Mouse (Mus musculus) thymus, postnatal 36 days (tissue): Measurements from ENCODE around the gene Cyp11a1.
A peak's percentile ranks its signal among the peaks of the same experiment; 100 is the strongest.

Experiments used
- DNase-seq, 2 experiments: peaks; one replicate each; pipeline ENCODE4 v3.0.0; 2022; ENCODE audit warnings: mixed read lengths in 2 of 2

The Cyp11a1 gene

DNA sequence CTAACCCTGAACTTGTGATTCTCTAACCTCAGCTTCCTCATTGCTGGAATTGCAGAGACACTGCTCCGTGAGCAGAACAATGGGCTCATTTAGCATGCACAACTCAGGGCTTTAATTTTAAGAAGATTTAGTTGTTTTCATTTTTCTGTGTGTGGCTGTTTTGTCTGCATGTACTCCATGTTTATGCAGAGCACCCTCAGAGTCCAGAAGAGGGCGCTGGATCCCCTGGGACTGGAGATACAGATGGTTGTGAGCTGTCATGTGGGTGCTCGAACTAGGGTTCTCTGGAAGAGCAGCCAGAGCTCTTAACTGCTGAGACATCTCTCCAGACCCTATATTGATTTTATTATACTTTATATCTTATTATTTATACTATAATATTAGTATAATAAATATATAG is 3.4 kb downstream of the Cyp11a1 start:
- no peak for DNase-seq

DNA sequence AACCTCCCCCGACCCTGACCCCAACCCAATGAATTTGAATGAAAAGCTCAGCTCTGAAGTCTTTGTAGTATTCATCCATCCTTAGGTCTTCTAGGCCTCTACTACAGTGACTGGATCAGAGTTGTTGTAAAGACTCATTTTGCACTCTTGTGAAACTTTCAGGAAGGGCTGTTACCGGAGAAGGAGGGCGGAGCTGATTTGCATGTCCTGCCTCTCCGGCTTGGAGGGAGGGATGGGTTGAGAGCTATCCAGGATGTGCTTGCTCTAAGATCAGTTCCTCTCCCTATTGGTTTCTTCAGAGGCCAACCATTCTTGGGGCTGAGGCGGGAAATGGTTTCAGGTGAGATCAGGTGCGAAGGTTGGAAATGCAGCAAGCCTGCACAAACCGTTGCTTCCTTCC is 4.8 kb downstream of the Cyp11a1 start:
- DNase-seq = no peak

DNA sequence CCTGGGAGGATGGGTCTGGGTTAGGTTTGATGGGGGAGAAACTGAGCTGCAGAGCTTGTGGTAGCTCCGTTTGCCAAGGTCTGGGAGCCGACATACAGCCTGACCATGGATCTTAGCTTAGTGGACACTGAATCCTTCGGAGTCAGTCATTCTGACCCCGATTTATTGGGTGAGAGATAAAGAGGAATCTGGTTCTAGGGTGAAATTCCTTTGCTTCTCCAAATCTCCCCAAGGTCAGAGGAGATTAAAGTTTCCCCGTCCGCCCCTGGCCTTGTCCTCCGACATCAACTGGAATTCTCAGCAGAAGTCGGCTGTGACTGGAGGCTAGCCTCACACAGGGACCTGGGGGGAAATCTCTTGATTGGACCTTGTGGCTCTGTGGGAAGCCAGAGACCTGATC is 5.3 kb downstream of the Cyp11a1 start:
- DNase-seq = no peak

DNA sequence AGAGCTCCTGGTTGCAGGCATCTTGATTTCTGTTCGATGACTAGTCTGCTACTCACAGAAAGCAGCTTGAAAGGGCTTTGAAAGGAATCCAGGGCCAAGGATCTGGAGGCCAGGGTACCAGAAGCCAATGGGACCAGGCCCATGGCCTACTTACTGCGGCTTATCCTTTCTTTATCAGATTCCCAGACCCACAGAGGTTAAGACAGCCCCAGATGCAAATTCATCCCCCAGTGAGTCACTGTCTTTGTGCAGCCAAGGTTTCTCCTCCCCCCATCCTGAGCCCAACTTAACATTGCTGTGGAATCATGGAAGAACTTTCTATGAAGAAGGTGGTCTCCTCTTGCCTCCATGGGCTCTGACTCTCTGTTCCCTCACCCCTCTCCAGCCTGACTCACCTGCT is 6.3 kb downstream of the Cyp11a1 start:
- DNase-seq = no peak

DNA sequence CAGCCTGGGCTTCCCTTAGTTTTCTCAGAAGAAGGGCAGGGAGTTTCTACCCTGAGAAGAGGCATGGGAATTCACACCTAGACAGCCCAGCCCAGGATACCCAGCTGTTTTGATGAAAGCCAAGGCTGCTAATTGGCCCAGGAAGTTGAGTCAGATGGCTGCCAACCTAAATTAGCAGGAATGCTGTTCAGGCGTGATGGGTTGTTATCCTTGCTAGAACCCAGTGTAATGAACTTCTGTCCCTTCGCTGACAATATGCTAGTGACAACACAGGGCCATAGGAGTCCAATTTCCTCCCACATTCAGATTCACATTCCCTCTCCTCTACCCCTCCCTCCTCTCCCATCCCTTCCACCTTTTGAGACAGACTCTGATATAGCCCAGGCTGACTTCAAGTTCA is 6.7 kb downstream of the Cyp11a1 start:
- no peak for DNase-seq

DNA sequence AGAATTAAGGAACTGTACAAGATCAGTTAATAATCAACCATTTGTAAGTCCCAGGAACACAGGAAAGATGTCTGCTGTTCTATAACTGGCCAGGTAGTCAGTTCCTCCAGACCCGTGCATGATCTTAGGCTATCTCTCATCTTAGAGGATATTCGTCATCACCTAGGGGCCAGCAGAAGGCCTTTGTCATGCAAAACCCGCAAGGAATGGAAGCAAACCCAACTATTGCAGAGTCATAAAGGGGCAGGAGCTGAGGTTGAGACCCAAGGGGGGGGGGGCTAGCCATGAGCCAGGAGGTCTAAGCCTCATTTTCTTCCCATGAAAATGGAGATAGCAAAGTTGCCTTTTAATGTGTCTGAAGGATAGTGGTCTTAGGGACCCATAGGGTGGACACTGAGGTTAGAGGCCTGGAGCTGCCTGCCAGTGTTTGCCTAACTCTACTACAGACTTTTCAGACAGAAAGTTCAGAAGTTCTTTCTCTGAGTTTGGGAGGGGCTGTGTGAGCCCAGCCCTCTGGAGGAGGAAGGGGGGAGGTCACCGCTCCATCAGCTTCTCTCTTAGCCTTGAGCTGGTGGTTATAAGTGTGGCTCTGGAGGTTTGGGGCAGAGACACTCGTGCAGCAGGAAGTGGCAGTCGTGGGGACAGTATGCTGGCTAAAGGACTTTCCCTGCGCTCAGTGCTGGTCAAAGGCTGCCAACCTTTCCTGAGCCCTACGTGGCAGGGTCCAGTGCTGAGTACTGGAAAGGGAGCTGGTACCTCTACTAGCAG is 8.4 kb downstream of the Cyp11a1 start:
- DNase-seq = no peak

DNA sequence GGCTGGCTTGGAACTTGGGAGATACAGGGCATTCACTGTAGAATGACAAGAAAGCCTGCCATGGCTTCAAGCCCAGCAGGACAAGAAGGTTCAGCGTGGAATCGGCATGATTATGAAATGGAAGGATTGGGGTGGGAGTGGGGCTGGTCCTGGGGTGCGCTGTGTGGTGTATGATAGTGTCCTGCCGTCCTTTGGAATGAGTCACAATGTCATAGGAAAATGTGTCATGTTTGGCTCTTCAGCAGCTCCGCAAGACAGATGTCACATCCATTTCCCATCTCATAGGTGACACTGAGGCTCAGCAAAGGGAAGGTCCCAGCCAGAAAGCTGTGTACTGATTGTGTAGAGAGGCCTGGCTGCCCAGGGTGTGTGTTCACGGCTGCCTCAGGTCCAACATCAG is 9.6 kb downstream of the Cyp11a1 start:
- no peak for DNase-seq

DNA sequence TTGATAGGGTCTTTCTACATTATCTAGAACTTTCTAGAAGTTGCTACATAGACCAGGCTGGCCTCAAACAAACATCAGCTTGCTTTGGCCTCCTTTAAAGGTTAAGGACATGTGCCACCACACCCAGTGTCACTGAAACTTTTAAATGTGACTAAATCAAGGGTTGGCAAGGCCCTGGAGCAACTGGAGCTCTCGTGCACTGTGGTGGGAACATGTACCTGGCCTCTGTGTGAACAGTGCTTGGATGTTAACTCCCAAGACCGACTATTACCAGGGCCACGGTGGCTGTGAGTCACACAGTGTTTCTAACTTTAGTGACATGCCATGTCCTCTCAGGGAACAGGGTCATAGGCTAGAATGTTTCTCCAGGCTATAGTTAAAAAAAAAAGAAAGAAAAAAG is 10.8 kb downstream of the Cyp11a1 start:
- DNase-seq = no peak

DNA sequence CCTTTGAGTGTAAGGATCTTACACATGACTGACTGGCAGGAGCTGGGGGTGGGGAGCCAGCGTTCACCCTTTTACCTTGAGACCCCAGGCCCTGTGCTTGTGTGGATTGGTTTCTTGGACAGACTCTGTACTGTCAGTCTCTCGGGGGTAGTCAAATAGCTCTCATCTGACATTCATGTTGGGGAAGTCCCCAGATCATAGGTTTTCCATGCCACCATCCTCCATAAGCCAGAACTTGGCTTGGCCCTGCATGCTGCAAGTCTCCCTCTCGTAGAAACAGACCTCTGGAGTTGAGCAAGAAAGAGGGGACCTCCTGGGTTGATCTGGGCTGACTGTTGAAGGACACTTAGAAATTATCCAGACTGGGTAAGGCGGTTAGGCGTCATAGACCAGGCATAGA is 12.2 kb downstream of the Cyp11a1 start:
- DNase-seq = no peak

DNA sequence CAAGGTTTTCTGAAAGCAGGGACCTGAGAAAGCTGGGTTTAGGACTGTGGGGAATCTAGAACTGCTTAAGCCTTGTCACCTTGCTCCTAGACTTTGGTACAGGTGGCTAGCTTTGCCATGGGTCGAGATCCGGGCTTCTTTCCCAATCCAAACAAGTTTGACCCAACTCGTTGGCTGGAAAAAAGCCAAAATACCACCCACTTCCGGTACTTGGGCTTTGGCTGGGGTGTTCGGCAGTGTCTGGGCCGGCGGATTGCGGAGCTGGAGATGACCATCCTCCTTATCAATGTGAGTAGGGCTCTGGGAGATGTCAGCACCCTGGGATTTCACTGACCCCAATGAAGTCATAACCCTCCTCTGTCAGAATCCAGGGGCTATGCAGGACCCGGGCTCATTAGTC is 19.8 kb downstream of the Cyp11a1 start:
- no peak for DNase-seq

DNA sequence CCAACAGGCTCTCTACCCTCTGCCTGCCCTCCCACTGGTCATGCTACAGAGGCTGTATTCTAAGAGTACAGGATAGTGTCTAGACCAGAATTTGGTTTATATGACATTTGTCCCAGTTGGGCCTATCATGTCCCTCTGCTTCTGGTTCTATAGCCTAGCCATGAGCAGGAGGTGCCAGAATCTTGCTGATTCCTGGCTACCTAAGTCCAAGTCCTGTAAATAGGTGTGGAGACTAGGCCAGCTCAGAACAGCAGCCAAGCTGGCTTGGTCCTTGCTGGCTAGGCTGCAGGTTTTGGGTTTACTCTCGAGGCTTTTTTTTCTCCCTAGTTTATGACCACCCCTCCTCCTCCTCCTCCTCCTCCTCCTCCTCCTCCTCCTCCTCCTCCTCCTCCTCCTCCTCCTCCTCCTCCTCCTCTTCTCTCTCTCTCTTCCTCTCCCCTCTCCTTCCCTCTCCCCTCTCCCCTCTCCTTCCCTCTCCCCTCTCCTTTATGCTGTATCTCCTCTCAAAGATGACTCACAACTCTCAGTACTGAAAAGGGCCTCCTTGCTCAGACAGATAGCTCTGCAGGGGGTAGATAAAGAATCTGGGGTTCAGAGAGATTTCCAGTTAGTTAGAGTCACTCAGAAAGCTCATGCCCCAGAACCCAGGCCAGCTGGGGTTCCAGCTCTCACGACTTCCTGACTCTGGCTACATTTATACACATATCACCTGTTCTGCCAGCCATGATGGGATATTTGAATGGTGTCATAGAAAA is 21.4 kb downstream of the Cyp11a1 start:
- DNase-seq = no peak

DNA sequence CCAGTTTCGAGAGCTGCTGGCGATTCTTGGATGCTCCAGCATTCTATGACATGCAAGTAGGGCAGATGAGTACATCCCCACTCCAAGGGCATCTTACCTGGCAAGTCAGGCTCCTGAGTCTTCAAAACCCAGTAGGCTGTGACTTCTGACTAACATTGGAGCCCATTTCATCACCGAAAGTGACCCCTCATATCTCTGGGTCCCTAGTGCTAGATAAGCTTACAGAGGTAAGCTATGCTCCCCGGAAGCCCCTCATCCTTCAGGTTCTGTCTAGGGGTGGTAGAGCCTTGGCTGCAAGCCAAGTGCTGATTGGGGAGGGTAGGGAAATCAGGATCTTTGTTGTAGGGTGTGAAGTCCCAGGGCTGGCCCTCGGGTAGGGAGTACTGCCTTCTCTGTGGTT is 22.6 kb downstream of the Cyp11a1 start:
- no peak for DNase-seq

DNA sequence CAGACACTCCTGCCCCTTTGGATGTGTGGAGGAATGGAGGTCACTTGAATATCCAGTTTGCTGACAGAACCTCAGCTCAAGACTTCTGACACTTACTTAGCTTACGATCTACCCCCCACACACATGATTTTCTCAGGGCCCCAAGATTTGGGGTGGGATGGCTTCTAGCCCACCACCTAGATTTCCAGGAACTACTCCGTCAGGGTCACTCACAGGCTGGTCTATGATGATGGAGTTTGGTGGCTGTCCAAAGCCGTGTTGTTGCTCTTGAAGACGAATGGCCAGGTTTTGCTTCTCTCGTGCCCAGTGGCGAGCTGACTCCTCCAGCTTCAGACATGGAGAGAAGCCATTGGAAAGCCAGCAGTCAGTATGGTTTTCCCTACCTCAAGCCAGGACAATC is 23.4 kb downstream of the Cyp11a1 start:
- DNase-seq = no peak

DNA sequence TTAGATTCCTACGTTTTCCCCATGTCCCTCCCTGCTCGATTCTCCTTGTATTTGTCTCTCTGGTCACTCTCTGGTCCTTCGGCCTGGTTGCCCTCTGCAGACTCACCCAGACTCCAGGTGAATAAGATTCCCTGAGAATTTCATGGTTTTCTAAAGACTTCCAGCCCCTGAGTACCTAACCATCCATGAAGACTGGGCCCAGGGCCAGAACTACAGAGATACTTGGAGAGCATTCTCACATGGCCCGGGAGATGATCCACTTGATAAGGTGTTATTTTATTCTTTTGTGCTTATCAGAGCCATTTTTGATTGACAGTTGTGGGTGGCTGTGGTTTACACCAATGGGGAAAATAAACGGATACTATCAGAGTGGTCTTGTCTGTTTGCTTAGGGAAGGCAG is 25.7 kb downstream of the Cyp11a1 start:
- DNase-seq = no peak

DNA sequence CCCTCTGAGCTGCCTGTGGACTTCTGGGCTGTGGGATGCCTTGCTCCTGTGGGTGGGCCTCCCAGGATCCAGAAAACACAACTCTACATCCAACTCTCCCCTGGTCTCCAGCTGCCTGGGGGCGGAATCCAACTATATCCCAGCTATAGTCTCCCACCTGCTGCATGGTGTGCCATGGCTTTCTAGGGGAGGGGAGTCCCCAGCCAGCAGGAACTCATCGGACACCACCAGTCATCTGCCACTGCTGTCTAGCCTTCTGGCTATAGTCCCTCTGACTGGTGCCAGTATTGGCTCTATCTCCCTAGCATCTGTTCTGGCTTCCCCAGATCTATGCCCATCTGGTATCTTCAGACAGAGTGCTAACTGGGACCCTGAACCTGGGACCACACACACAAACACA is 29.3 kb downstream of the Cyp11a1 start:
- DNase-seq = no peak

DNA sequence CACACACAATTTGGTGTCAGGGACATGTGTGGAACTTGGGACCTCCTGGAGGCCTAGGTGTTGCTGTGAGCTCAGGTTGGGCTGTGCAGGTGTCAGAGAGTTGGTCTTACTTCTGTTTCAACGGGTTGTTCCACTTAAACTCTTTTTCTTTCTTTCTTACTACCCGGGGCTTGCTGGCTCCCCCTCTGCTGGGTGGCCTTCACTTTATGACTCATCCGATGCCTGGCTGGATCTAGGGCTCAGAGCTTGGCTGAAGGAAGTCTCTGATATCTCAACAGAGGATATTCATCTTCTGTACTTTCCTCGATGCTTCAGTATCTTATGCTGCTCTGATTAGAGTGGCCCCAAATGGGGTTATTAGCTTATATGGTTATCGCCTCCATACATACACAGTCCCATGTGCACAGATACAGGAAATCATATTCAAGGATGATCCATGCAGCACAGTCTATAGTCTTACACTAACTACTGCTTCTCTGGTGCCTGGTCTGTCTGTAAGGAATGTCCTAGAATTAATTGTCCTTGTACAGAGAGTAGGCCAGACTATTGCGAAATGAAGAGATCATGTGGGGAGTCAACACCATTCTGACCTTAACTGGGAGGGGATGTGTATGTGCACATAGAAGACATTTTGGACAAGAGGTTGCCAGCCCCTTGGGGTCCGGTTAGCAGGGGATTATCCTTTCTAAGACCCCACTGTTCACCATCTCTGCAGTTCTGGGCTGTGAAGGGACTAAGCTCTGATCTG is 29.9 kb downstream of the Cyp11a1 start:
- DNase-seq = no peak

DNA sequence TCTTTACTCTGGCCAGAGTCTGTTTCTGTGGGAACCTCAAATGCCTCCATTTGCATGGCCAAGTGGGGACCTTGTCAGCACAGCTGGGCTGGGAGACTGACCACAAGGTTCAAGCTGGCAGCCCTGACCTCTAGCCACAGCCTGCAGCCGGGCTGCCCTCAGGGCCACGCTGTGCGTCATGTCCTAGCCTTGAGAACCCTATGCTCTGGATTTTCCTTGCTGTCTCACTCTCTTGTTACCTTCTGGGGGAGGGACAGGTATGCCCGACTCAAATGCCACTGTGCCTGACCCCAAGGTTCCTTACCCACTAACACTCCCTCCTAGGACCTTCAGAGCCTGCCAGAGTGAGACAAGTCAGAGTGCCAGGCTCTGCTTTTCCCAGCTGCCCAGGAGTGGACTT is 30.8 kb downstream of the Cyp11a1 start:
- DNase-seq = no peak

DNA sequence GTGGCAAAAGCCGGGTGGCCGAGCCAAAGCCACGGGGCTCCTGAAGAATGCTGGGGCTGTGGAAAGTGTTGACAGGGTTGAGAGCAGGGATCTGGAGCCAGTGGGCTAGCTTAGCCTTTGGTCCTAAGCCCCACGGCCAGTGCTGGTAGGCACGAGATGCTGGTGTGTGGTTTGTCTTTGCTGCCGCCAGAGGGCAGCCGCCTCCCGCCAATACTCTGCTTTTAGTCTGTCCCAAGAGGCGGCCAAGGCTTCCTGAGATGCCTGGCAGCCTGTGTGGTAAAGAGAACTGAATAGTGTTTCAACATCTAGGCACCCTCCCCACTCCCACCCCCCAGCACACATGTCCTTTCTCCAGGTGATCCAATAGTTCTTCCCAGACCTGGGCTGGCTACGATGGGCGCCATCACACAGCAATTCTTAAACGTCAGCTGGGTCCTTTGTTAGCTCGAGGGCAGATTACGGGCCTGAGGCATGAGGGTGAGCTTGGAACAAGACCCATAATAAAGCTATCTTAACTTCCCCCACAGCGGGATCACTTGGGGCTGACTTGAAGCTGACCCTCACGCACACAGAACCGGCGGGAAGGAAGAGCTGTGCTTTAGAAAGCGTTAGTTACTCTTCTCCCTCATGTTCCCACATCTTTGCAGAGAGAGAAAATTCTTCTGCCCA is 32.4 kb downstream of the Cyp11a1 start:
- peak; percentile 57 to 62 for DNase-seq

DNA sequence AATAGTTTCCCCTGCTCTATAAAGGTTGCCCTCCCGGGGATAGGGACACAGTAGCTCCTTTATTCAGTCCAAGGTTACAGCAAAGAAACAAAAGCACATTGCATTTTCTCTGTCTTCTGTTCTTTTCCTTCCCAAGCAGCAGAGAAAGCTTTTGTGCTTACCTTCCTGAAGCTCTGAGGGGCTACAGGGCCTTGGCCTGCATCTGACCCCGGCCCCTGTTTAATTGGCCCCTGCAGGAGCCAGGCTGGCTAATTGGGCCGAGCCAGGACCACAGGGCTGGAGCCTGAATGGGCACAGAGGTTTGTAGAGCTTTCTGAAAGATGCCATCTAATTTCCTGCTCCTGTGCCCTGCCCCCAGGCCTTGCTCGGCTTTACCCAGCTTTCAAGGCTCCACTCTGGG is 34.8 kb downstream of the Cyp11a1 start:
- no peak for DNase-seq

DNA sequence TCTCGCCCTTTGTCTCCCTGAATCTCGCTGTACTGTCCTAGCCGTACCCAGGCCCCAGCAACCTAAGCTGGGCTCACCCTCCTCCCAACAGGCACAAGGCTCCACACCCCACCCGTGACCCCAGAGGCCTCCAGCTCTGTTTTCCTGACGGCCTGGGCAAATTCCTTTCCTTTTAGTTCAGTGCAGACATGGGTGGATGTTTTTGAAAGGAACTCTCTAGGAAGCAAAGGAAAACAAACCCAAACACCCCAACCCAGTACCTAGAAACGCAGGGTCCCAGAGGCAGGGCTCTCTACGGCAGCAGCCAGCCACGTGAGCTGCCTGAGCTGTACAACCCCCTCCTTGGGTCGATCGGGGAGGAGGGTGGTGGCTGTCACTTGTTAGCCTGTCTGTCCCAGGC is 36.2 kb downstream of the Cyp11a1 start:
- no peak for DNase-seq

DNA sequence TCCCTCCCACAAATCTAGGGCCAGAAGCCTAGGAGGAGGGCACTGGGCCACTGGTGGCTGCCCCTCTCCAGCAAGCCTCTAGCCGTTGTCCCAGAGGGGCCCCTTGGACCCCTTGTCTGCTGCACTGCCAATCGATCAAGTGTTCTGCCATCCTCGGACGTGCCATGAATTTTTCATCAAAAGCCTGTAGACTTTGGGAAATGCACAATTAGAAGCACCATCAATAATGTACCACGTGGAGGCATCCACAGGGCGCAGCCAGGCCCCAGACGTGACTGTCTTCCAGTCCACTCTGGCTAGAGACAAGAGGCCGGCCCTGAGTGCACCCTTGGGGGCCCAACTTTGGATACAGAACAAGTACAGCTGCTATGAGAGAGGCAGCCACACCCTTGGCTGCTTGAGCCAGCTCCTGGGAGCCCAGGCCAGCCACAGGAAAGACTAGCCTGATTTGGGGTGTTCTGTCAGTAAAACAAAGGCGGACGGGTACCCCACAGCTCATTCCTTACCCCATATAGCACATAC is 37.3 kb downstream of the Cyp11a1 start:
- no peak for DNase-seq

DNA sequence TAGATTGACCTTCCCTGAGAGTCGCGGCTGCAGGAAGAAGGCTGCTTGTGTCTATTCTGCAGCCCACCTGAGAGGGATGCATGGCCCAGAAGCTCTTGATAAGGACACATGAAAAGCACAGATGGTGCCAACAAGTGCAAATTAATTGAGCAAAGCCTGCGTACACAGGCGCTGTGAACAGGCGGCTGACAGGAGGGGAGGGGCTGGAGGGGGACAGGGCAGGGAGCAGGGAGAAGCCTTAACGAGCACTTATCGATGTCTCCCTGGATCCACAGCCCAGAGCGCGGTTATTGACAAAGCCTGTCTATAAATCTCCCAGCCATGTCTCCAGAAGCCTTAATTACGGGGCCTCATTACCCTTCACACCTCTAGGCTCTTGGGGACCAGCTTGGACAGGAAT is 38.6 kb downstream of the Cyp11a1 start:
- no peak for DNase-seq

DNA sequence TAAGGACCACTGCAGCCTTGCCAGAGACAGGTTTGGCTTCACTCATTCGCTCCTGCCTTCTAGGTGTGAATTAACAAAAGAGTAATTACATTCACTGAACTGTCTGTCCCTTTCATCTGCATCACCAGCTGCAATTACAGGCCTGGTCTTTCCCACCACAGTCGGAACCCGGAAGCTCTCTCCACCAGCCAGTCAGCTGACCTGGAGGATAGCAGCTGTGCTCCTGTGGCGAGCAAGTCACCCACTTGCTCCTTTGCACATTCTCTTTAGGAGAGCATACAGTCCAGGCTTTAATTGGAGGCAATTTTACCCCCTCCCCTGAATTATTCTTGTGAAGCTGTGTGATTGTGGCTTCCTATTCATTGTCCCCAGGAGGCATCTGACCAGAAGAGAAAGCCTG is 39.4 kb downstream of the Cyp11a1 start:
- DNase-seq = no peak
